Mouse (Mus musculus) intestine, postnatal 0 days (tissue): ENCODE measurements around the gene Klhl41. TPM values are rescaled to one million over a fixed set of nuclear protein-coding genes. Genes with fewer than 3 reads are reported as not detected.
"Not testable (repeated sequence)": the region's sequence is repeated elsewhere in the genome, so short reads cannot be mapped to it uniquely, and the experiment has no call there.

Experiments used
- ATAC-seq: fragments of 200-750 bp; cut with Nextera tagmentation; 2 replicates; pipeline ENCODE4 v1.8.0; 2017; ENCODE audit warnings: mild to moderate bottlenecking, moderate TSS enrichment, moderate library complexity
- H3K27ac ChIP-seq: fragments of 300-500 bp; sonication (generic); 2 replicates; pipeline ENCODE4 v1.5.1; 2014; ENCODE audit warnings: mild to moderate bottlenecking, low read depth, low read length, moderate library complexity
- H3K27me3 ChIP-seq: fragments of 300-500 bp; sonication (generic); replicated peaks from 2 replicates; pipeline ENCODE4 v1.6.1; 2014; ENCODE audit warnings: low read length, mixed read lengths; ENCODE audit not compliant: control insufficient read depth, insufficient read depth
- H3K36me3 ChIP-seq: fragments of 300-500 bp; sonication (generic); 2 replicates; pipeline ENCODE4 v1.6.1; 2014; ENCODE audit warnings: mild to moderate bottlenecking, moderate library complexity; ENCODE audit not compliant: control insufficient read depth, insufficient read depth
- H3K4me1 ChIP-seq: fragments of 300-500 bp; sonication (generic); replicated peaks from 2 replicates; pipeline ENCODE4 v1.6.1; 2014; ENCODE audit warnings: antibody characterized with exemption, low read length, mixed read lengths; ENCODE audit not compliant: control insufficient read depth, insufficient read depth
- H3K4me2 ChIP-seq: fragments of 300-500 bp; sonication (generic); replicated peaks from 2 replicates; pipeline ENCODE4 v1.6.1; 2014; ENCODE audit warnings: low read depth, mild to moderate bottlenecking, moderate library complexity
- H3K4me3 ChIP-seq: fragments of 300-500 bp; sonication (generic); 2 replicates; pipeline ENCODE4 v1.5.1; 2014; ENCODE audit warnings: low read depth, low read length
- H3K9ac ChIP-seq: fragments of 300-500 bp; sonication (generic); 2 replicates; pipeline ENCODE4 v1.6.1; 2014; ENCODE audit warnings: mild to moderate bottlenecking, low read depth, low read length
- H3K9me3 ChIP-seq: fragments of 300-500 bp; sonication (generic); 2 replicates; pipeline ENCODE4 v1.6.1; 2016; ENCODE audit warnings: mixed run types; ENCODE audit not compliant: control insufficient read depth
- CTCF ChIP-seq: sonication (generic); IDR thresholded peaks from 2 replicates; pipeline ENCODE4 v1.5.1; 2016; ENCODE audit warnings: low read depth, mild to moderate bottlenecking, control low read depth, antibody characterized with exemption, moderate library complexity
- WGBS: fragments of 180-500 bp; shearing (Covaris S2); extraction: QIAGEN DNeasy Blood & Tissue Kit; methylation state at CpG from one replicate; pipeline ENCODE4 v1.1.7; 2014; 5-methylcytosine and 5-hydroxymethylcytosine counted together
- polyA plus RNA-seq: library from polyadenylated mRNA; unstranded; fragments of >200 nt; fragmentation: Nextera tagmentation; extraction: Ambion mirVana; gene quantifications from 2 replicates; pipeline ENCODE4 v1.2.1, GENCODE M21; 2015

Gene Klhl41
- polyA plus RNA-seq, 1 experiment from 2014 or later, result 0.07 TPM

GRCm38 (mm10) chr2:69635807-69636206, 34.1 kb upstream of the Klhl41 start:
- Histone ChIP-seq H3K4me2 (no peak overlapping the region), H3K4me1 (no peaks in the 10 kb centered on the region), H3K9me3 (no peaks in the 10 kb centered on the region), H3K4me3 (no peak overlapping the region), H3K27ac (no peak overlapping the region), H3K9ac (no peak overlapping the region), H3K36me3 (no peaks in the 10 kb centered on the region), H3K27me3 (no peaks in the 10 kb centered on the region)
- peak; percentile 66 for TF ChIP-seq CTCF
- 76% methylated on average over 6 of the region's 6 CpGs for WGBS
- ATAC-seq, result no peak

- ATAC-seq, H3K9ac ChIP-seq, H3K27me3 ChIP-seq, H3K27ac ChIP-seq, H3K4me3 ChIP-seq, H3K36me3 ChIP-seq, H3K4me1 ChIP-seq, H3K4me2 ChIP-seq, H3K9me3 ChIP-seq: not testable (repeated sequence)
- WGBS, result 79% methylated on average over 7 of the region's 7 CpGs
These were observed 31.9 kb upstream of the Klhl41 start for GRCm38 (mm10) chr2:69637989-69638388.

- WGBS, result 61% methylated on average over 10 of the region's 10 CpGs
- Histone ChIP-seq H3K9ac (no peak overlapping the region), H3K4me3 (no peak overlapping the region), H3K4me2 (no peak overlapping the region), H3K9me3 (no peaks in the 10 kb centered on the region), H3K27ac (no peak overlapping the region), H3K4me1 (no peaks in the 10 kb centered on the region), H3K27me3 (no peaks in the 10 kb centered on the region), H3K36me3 (no peaks in the 10 kb centered on the region)
- no peak for ATAC-seq
- TF ChIP-seq CTCF, result no peak
These were observed 29.8 kb upstream of the Klhl41 start for GRCm38 (mm10) chr2:69640100-69640499.

- no peak overlapping the region for H3K4me3 ChIP-seq
- 82% methylated on average over 11 of the region's 11 CpGs for WGBS
These were observed 24.8 kb upstream of the Klhl41 start for GRCm38 (mm10) chr2:69644968-69645617.

GRCm38 (mm10) chr2:69646726-69647490, 23.0 kb upstream of the Klhl41 start, which contains the start of gene Bbs5:
Gene Bbs5 (plus strand): TSS chr2:69647171.
- Histone ChIP-seq H3K27ac (no peak within 1 kb of the TSS), H3K27me3 (no peaks in the 10 kb centered on the region), H3K36me3 (no peaks in the 10 kb centered on the region), H3K4me1 (no peaks in the 10 kb centered on the region), H3K9ac (peak within 1 kb of the TSS; percentile 35), H3K9me3 (no peaks in the 10 kb centered on the region), H3K4me2 (peak within 1 kb of the TSS; percentile 78), H3K4me3 (peak within 1 kb of the TSS; percentile 60)
- no peak for TF ChIP-seq CTCF
- WGBS, result 3% methylated on average over 43 of the region's 43 CpGs
- ATAC-seq, result peak; percentile 97

More at GRCm38 (mm10) chr2:69644968-69645617, 24.8 kb upstream of the Klhl41 start:
- H3K9me3 ChIP-seq, result no peaks in the 10 kb centered on the region
- H3K4me1 ChIP-seq, result no peaks in the 10 kb centered on the region
- H3K4me2 ChIP-seq, result no peak overlapping the region
- no peaks in the 10 kb centered on the region for H3K36me3 ChIP-seq
- no peak overlapping the region for H3K9ac ChIP-seq
- no peaks in the 10 kb centered on the region for H3K27me3 ChIP-seq
- ATAC-seq, result no peak
- no peak for TF ChIP-seq CTCF
- no peak overlapping the region for H3K27ac ChIP-seq

GRCm38 (mm10) chr2:69649716-69650115, 20.2 kb upstream of the Klhl41 start:
- ATAC-seq, result no peak
- no peaks in the 10 kb centered on the region for H3K9me3 ChIP-seq
- H3K9ac ChIP-seq, result no peak overlapping the region
- H3K27me3 ChIP-seq, result no peaks in the 10 kb centered on the region
- H3K27ac ChIP-seq, result no peak overlapping the region
- WGBS, result 87% methylated on average over 5 of the region's 5 CpGs
- no peak overlapping the region for H3K4me3 ChIP-seq
- TF ChIP-seq CTCF, result no peak
- no peaks in the 10 kb centered on the region for H3K4me1 ChIP-seq
- no peak overlapping the region for H3K4me2 ChIP-seq
- no peaks in the 10 kb centered on the region for H3K36me3 ChIP-seq
